Mouse (Mus musculus) midbrain, postnatal 0 days (tissue): ENCODE measurements at regions not wholly inside any gene's neighbourhood (a gene's known extent, or its start where the extent isn't known, plus 50 kb on each side); places are given as distances from the start of the nearest gene placed in this dataset.
A peak's percentile ranks its signal among the peaks of the same experiment; 100 is the strongest.

ENCODE experiments used
- ATAC-seq: fragments of 200-750 bp; cut with Nextera tagmentation; 2 replicates; pipeline ENCODE4 v1.8.0; 2017; ENCODE audit warnings: moderate number of reproducible peaks, mild to moderate bottlenecking, moderate TSS enrichment, moderate library complexity; ENCODE audit not compliant: low FRiP score
- DNase-seq: peaks from one replicate; pipeline ENCODE4 v3.0.0-alpha.2; 2015; ENCODE audit warnings: low spot score
- H3K27ac ChIP-seq: fragments of 300-500 bp; sonication (generic); 2 replicates; pipeline ENCODE4 v1.5.1; 2014; ENCODE audit warnings: low read depth, mild to moderate bottlenecking, low read length, mixed read lengths
- H3K27me3 ChIP-seq: fragments of 300-500 bp; sonication (generic); 2 replicates; pipeline ENCODE4 v1.6.1; 2014; ENCODE audit warnings: low read length, control low read depth, mixed read lengths; ENCODE audit not compliant: insufficient read depth
- H3K36me3 ChIP-seq: fragments of 300-500 bp; sonication (generic); 2 replicates; pipeline ENCODE4 v1.6.1; 2014; ENCODE audit warnings: low read length, control low read depth, mixed read lengths; ENCODE audit not compliant: insufficient read depth
- H3K4me1 ChIP-seq: fragments of 300-500 bp; sonication (generic); 2 replicates; pipeline ENCODE4 v1.6.1; 2014; ENCODE audit warnings: mild to moderate bottlenecking, control low read depth, antibody characterized with exemption, low read length, mixed read lengths; ENCODE audit not compliant: insufficient read depth
- H3K4me2 ChIP-seq: fragments of 300-500 bp; sonication (generic); 2 replicates; pipeline ENCODE4 v1.6.1; 2014; ENCODE audit warnings: low read depth, mild to moderate bottlenecking, low read length, mixed read lengths; ENCODE audit not compliant: poor library complexity, severe bottlenecking
- H3K4me3 ChIP-seq: fragments of 300-500 bp; sonication (generic); 2 replicates; pipeline ENCODE4 v1.5.1; 2014; ENCODE audit warnings: low read depth, mild to moderate bottlenecking, low read length, moderate library complexity
- H3K9ac ChIP-seq: fragments of 300-500 bp; sonication (generic); replicated peaks from 2 replicates; pipeline ENCODE4 v1.6.1; 2014; ENCODE audit warnings: mild to moderate bottlenecking, low read length, moderate library complexity, mixed read lengths; ENCODE audit not compliant: poor library complexity, severe bottlenecking
- H3K9me3 ChIP-seq: fragments of 300-500 bp; sonication (generic); 2 replicates; pipeline ENCODE4 v1.6.1; 2016; ENCODE audit warnings: low read length, control low read depth
- CTCF ChIP-seq: IDR thresholded peaks from 2 replicates; pipeline ENCODE4 v1.5.1; 2016; ENCODE audit warnings: antibody characterized with exemption, mild to moderate bottlenecking
- WGBS: fragments of 180-500 bp; shearing (Covaris S2); extraction: QIAGEN DNeasy Blood & Tissue Kit; methylation state at CpG from one replicate; pipeline ENCODE4 v1.1.7; 2014; 5-methylcytosine and 5-hydroxymethylcytosine counted together

DNA sequence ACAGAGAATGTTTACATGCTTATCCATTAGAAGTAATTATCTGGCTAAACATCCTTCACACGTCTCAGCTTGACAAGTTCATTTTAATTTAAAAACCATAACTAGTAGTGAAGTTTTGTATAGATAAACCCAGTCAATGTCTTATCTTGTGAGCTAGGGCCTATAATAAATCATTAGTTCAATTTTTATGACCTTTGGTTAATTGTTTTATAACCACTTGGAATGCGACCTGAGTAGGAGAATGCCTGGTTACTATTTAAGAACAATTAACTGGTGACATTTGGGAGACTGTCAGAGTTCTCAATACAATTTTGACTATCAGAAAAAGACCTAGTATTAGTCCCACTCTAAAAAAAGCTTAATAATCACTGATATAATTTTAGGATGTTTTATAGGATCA lies 813.6 kb downstream of the Gm9008 start:
- H3K4me1 ChIP-seq = no peaks in the 10 kb centered on the region
- no peak overlapping the region for H3K27ac ChIP-seq
- H3K27me3 ChIP-seq = no peaks in the 10 kb centered on the region
- H3K9ac ChIP-seq = no peak overlapping the region
- H3K4me3 ChIP-seq = no peak overlapping the region
- no peak for TF ChIP-seq CTCF
- DNase-seq (no peak), ATAC-seq (no peak)
- no peaks in the 10 kb centered on the region for H3K36me3 ChIP-seq
- no peak overlapping the region for H3K4me2 ChIP-seq
- H3K9me3 ChIP-seq = no peaks in the 10 kb centered on the region
- 93% methylated on average over 2 of the region's 2 CpGs for WGBS

- H3K4me2 ChIP-seq = no peak overlapping the region
- no peak for TF ChIP-seq CTCF
- H3K9me3 ChIP-seq = peaks cover 6% of the 10 kb centered on the region; the same call in 1 of the 2 replicates
- no peaks in the 10 kb centered on the region for H3K36me3 ChIP-seq
- 87% methylated on average over 2 of the region's 2 CpGs for WGBS
- H3K4me3 ChIP-seq = no peak overlapping the region
- H3K27ac ChIP-seq = no peak overlapping the region
- ATAC-seq (no peak), DNase-seq (no peak)
- H3K27me3 ChIP-seq = no peaks in the 10 kb centered on the region
- no peaks in the 10 kb centered on the region for H3K4me1 ChIP-seq
- H3K9ac ChIP-seq = no peak overlapping the region
These were observed 853.2 kb downstream of the Gm9008 start for GRCm38 (mm10) chr6:75644363-75644720.

DNA sequence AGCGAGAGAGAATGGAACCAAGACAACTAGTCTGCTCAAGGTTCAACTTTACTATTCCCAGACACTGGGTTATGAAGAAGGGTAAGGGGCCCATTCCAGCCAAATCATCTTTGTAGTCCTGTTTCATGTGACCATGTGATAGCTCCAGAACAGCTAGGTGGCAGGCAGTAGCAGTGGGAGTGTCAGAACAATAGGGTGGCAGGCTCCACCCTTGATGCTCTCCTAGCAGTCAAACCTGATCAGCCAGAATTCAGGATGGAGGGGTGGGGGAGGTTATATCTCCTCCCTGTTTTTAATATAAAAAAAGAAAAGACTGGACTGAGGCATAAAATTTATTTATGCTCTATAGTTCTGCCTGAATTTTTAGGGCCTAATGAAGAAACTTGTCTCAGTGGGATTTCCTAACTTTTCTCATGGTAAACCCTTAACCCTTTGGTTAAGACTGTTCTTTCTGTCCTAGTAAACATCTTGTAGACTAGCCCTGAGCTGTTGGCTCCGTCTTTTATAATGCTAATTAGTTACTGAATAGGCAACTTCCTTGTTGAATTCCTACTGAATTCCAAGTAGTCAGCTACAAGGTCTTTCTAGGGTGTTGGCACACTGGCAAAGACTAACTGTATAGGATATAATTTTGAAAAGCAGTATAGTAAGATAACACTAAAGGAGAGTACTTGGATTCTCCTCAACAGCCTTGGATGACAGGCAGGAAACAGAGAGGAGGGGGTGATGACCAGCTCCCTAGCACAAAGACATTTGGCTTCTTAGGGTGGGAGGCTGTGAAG lies 853.8 kb downstream of the Gm9008 start:
- H3K9ac ChIP-seq = no peak overlapping the region
- H3K4me2 ChIP-seq = no peak overlapping the region
- DNase-seq = no peak
- no peak for TF ChIP-seq CTCF
- H3K9me3 ChIP-seq = peaks cover 6% of the 10 kb centered on the region; the same call in 1 of the 2 replicates
- H3K4me1 ChIP-seq = no peaks in the 10 kb centered on the region
- H3K36me3 ChIP-seq = no peaks in the 10 kb centered on the region
- no peak for ATAC-seq
- no peaks in the 10 kb centered on the region for H3K27me3 ChIP-seq
- 66% methylated on average over 2 of the region's 2 CpGs for WGBS
- no peak overlapping the region for H3K27ac ChIP-seq
- H3K4me3 ChIP-seq = no peak overlapping the region

GRCm38 (mm10) chr6:75636050-75636449 lies 861.5 kb downstream of the Gm9008 start:
- Histone ChIP-seq H3K9me3 (no peaks in the 10 kb centered on the region), H3K9ac (no peak overlapping the region), H3K36me3 (no peaks in the 10 kb centered on the region), H3K27ac (no peak overlapping the region), H3K4me2 (no peak overlapping the region), H3K27me3 (no peaks in the 10 kb centered on the region), H3K4me3 (no peak overlapping the region), H3K4me1 (no peaks in the 10 kb centered on the region)
- ATAC-seq (no peak), DNase-seq (no peak)
- no peak for TF ChIP-seq CTCF
- 50% methylated on average over 1 of the region's 1 CpGs for WGBS

- H3K9me3 ChIP-seq = no peaks in the 10 kb centered on the region
- no peaks in the 10 kb centered on the region for H3K36me3 ChIP-seq
- peak overlapping the region; percentile 28; the same call in 1 of the 2 replicates for H3K27ac ChIP-seq
- DNase-seq = peak; percentile 77
- TF ChIP-seq CTCF = no peak
- H3K9ac ChIP-seq = no peak overlapping the region
- WGBS = 9% methylated on average over 11 of the region's 11 CpGs
- H3K4me3 ChIP-seq = no peak overlapping the region
- H3K27me3 ChIP-seq = no peaks in the 10 kb centered on the region
- peak overlapping the region; percentile 3; the same call in 1 of the 2 replicates for H3K4me2 ChIP-seq
- H3K4me1 ChIP-seq = no peaks in the 10 kb centered on the region
- ATAC-seq = peak; percentile 63
These were observed 894.9 kb downstream of the Gm9008 start for GRCm38 (mm10) chr6:75602536-75603279.

- H3K36me3 ChIP-seq = no peaks in the 10 kb centered on the region
- no peaks in the 10 kb centered on the region for H3K4me1 ChIP-seq
- H3K27me3 ChIP-seq = no peaks in the 10 kb centered on the region
- no peak overlapping the region for H3K27ac ChIP-seq
- no peak overlapping the region for H3K4me2 ChIP-seq
- no peak for TF ChIP-seq CTCF
- H3K9me3 ChIP-seq = no peaks in the 10 kb centered on the region
- ATAC-seq = no peak
- no peak for DNase-seq
- 82% methylated on average over 3 of the region's 3 CpGs for WGBS
- no peak overlapping the region for H3K4me3 ChIP-seq
- H3K9ac ChIP-seq = no peak overlapping the region
These were observed 939.2 kb downstream of the Gm9008 start for GRCm38 (mm10) chr6:75558431-75558830.
